Mouse (Mus musculus) cortical plate, adult 2 months (tissue): ENCODE measurements at regions not wholly inside any gene's neighbourhood (a gene's known extent, or its start where the extent isn't known, plus 50 kb on each side); places are given as distances from the start of the nearest gene placed in this dataset.

Experiments
- H3K27ac ChIP-seq: fragments of 200-500 bp; 2 replicates; pipeline ENCODE4 v1.5.1; 2012; ENCODE audit warnings: low read length, control low read depth, inconsistent platforms; ENCODE audit not compliant: insufficient read depth
- H3K4me1 ChIP-seq: fragments of 200-500 bp; 2 replicates; pipeline ENCODE4 v1.6.1; 2011; ENCODE audit warnings: low read length; ENCODE audit not compliant: control insufficient read depth, insufficient read depth
- H3K4me3 ChIP-seq: fragments of 200-500 bp; 2 replicates; pipeline ENCODE4 v1.5.1; 2011; ENCODE audit warnings: mild to moderate bottlenecking, low read length, control low read depth; ENCODE audit not compliant: insufficient read depth
- CTCF ChIP-seq: fragments of 200-500 bp; IDR thresholded peaks from 2 replicates; pipeline ENCODE4 v1.5.1; 2011; ENCODE audit warnings: mild to moderate bottlenecking, control low read depth, low read length; ENCODE audit not compliant: insufficient read depth; ENCODE audit errors: extremely low read depth
- POLR2A ChIP-seq: fragments of 200-500 bp; IDR thresholded peaks from 2 replicates; pipeline ENCODE4 v1.6.1; 2011; ENCODE audit warnings: mild to moderate bottlenecking, low read length, control low read depth; ENCODE audit not compliant: insufficient read depth; ENCODE audit errors: extremely low read depth

DNA sequence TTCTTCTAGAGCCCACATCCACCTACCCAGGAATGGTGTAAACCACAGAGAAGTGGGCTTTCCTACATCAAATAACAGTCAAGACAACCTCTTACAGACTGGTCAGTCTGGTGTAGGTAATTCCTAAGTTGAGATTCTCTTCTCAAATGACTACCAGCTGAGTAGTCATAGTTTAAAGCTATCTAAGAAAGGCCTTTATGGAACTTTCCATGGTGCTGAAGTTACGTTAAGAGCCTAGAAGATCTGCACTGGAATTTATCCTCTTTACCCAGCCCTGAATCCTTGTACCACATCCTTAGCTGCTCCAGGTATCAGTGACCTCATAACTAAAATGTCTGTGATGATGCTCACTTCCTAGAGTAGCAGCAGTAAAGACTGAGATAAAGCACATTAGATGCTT is 385.2 kb downstream of the 1810013L24Rik start:
- no peak overlapping the region for H3K4me3 ChIP-seq
- TF ChIP-seq POLR2A (no peak), CTCF (no peak)
- H3K27ac ChIP-seq, result no peak overlapping the region
- H3K4me1 ChIP-seq, result no peaks in the 10 kb centered on the region

GRCm38 (mm10) chr16:9217361-9217760 is 387.5 kb downstream of the 1810013L24Rik start:
- TF ChIP-seq POLR2A (no peak), CTCF (no peak)
- H3K4me3 ChIP-seq, result no peak overlapping the region

DNA sequence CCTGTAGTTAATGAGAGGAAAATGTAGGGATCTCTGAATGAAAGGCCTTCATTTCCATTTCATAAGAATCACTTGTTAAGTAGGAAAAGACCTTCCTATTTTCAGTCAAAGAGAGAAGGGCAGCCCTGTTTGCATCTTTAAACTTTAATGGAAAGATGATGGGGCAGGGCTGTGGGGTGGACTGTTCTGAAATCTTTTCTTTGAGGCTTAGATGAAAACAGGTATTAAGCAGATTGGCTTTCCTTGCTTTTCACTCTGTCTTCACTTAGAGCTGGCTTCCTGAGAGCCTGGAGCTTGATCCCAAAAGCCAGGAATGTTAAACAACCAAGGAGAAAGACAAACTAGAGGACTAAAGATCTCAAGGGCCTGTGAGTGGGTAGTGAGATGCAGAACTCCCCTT is 400.3 kb downstream of the 1810013L24Rik start:
- no peaks in the 10 kb centered on the region for H3K4me1 ChIP-seq
- TF ChIP-seq CTCF, result no peak
- no peak for TF ChIP-seq POLR2A

More at GRCm38 (mm10) chr16:9217361-9217760, 387.5 kb downstream of the 1810013L24Rik start:
- no peak overlapping the region for H3K27ac ChIP-seq
- H3K4me1 ChIP-seq, result no peaks in the 10 kb centered on the region

GRCm38 (mm10) chr16:9242099-9242498 is 412.2 kb downstream of the 1810013L24Rik start:
- Histone ChIP-seq H3K27ac (no peak overlapping the region), H3K4me3 (no peak overlapping the region), H3K4me1 (peaks cover 2% of the 10 kb centered on the region)
- TF ChIP-seq POLR2A, result no peak
- no peak for TF ChIP-seq CTCF

More for the DNA sequence above, 400.3 kb downstream of the 1810013L24Rik start:
- H3K4me3 ChIP-seq, result no peak overlapping the region
- H3K27ac ChIP-seq, result no peak overlapping the region

DNA sequence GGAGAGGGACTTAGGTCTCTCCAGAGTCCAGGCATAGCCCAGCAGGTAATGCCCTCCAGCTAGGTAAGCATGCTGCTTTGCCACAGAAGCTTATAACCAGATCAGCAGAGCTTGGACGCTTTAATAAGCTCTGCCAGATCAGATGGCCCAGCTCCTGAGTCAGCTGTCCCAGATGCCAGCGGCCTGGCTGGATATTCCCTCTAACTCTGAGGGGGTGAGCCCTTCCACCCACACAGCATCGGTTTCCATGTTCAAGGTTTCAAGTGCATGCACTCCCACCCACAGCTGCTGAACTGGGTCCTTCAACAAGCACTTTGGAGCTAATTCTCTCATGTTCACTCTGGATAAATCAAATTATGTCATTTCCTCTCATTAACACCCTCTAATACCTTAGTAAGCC is 417.3 kb downstream of the 1810013L24Rik start:
- TF ChIP-seq POLR2A, result no peak
- TF ChIP-seq CTCF, result no peak

GRCm38 (mm10) chr16:9253054-9253453 is 423.2 kb downstream of the 1810013L24Rik start:
- H3K27ac ChIP-seq, result no peak overlapping the region
- TF ChIP-seq CTCF, result no peak
- no peak for TF ChIP-seq POLR2A
- H3K4me1 ChIP-seq, result no peaks in the 10 kb centered on the region; the same call in 1 of the 2 replicates
- H3K4me3 ChIP-seq, result no peak overlapping the region

More for the DNA sequence above, 417.3 kb downstream of the 1810013L24Rik start:
- Histone ChIP-seq H3K4me1 (no peaks in the 10 kb centered on the region), H3K27ac (no peak overlapping the region), H3K4me3 (no peak overlapping the region)

GRCm38 (mm10) chr16:9255351-9255750 is 425.5 kb downstream of the 1810013L24Rik start:
- TF ChIP-seq POLR2A (no peak), CTCF (no peak)
- Histone ChIP-seq H3K27ac (no peak overlapping the region), H3K4me1 (no peaks in the 10 kb centered on the region; the same call in 1 of the 2 replicates), H3K4me3 (no peak overlapping the region)

- Histone ChIP-seq H3K27ac (no peak overlapping the region), H3K4me1 (no peaks in the 10 kb centered on the region; the same call in 1 of the 2 replicates), H3K4me3 (no peak overlapping the region)
- no peak for TF ChIP-seq CTCF
- no peak for TF ChIP-seq POLR2A
These were observed 431.1 kb downstream of the 1810013L24Rik start for GRCm38 (mm10) chr16:9260966-9261365.

GRCm38 (mm10) chr16:9264554-9265145 is 434.8 kb downstream of the 1810013L24Rik start:
- H3K27ac ChIP-seq, result no peak overlapping the region
- no peaks in the 10 kb centered on the region for H3K4me1 ChIP-seq
- no peak for TF ChIP-seq POLR2A
- TF ChIP-seq CTCF, result no peak
- H3K4me3 ChIP-seq, result no peak overlapping the region

- Histone ChIP-seq H3K27ac (no peak overlapping the region), H3K4me1 (no peaks in the 10 kb centered on the region), H3K4me3 (no peak overlapping the region)
- TF ChIP-seq CTCF (no peak), POLR2A (no peak)
These were observed 437.3 kb downstream of the 1810013L24Rik start for GRCm38 (mm10) chr16:9267204-9267603.

DNA sequence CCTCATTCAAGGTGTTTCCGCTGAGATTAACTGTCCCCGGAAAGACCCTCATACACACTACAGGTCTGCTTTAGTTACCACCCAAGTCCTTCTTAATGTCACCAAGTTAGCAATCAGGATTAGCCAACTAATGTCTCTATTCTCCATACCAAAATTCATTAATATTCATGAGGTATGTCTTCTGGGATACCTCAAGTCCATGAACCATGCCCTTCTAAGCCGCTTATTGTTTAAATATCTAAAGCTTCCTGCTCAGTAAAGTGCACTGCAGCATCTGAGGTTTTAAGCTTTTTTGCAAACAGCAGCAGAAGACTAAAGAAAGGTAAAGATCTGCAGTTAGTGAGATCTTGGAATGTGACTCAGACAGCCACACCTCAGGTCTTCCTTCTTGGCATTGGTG is 440.2 kb downstream of the 1810013L24Rik start:
- H3K27ac ChIP-seq, result no peak overlapping the region
- peaks cover 7% of the 10 kb centered on the region for H3K4me1 ChIP-seq
- no peak overlapping the region for H3K4me3 ChIP-seq
- TF ChIP-seq CTCF (no peak), POLR2A (no peak)
